Mouse (Mus musculus): ENCODE measurements around the gene Rps28. TPM values are rescaled to one million over a fixed set of nuclear protein-coding genes. Genes with fewer than 3 reads are reported as not detected.

The Rps28 gene
- 30.6 TPM for polyA plus RNA-seq (2014; fragmentation: Illumina TruSeq; extraction: RNeasy Lipid Tissue Mini Kit (QIAGEN cat#74804); ENCODE audit: low replicate concordance)

DNA sequence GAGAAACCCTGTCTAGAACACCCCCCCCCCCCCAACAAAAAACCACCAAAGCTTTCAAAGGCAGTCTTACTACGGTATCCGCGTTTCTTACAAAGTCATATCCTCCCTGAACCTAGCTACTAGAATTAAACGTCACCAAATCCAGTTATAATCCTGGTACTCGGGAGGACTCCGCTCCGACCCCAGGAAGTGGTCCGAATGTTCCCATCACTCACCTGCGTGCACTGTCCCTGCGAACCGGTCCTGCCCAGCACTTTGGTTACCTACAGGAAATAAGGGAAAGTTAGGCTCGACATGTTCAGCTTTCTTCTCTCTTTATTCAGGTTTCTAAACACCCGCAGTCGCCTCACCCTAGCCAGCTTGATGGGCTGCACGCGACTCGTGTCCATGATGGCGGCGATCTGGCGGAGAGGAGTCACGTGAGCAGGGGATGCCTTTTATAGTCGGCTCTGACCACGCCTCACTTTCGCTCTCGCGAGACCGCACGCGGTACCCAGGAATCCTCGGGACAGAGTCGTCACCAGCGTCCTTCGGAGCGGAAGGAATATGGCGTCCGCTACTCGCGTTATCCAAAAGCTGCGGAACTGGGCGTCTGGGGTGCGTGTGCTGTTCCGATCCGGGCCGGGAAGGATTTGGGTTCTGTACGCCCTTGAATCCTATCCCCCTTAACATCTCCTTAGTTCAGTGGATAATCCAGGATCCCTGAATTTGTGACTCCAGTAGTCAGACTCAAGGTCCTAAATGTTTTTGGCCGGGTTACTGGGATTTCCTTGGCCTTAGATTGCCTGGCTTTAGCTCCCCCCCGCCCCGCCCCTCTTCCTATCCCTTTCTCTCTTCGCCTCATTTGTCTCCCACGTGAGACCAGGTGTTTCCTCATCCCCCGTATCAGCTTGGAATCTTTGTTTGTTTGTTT lies at the start of gene Rps28, which contains the start of gene Ndufa7:
Gene Rps28 (minus strand): TSS at position 479 of the 913 bp plus-strand sequence.
Gene Ndufa7 (plus strand): TSS at position 489 of the 913 bp plus-strand sequence.

GRCm38 (mm10) chr17:33873537-33873936 lies 49.2 kb upstream of the Rps28 start, which contains the start of gene Gm7029:
Gm7029 (plus strand) TSS chr17:33873837.

GRCm38 (mm10) chr17:33842966-33843795 lies 18.8 kb upstream of the Rps28 start, which contains the start of gene Cd320:
Cd320 (plus strand) TSS chr17:33843091.

GRCm38 (mm10) chr17:33810334-33811141 lies 13.8 kb downstream of the Rps28 start, which contains the start of gene Kank3:
Kank3 (plus strand) TSS chr17:33810519.

GRCm38 (mm10) chr17:33781124-33781977 lies 43.0 kb downstream of the Rps28 start, which contains the start of gene Angptl4:
Angptl4 (minus strand) TSS chr17:33781830.

Other genes with a start within 250 kb of the Rps28 start
- gene Zfp414, start 195.5 kb downstream of the Rps28 start, polyA plus RNA-seq (2014; fragmentation: Illumina TruSeq; extraction: RNeasy Lipid Tissue Mini Kit (QIAGEN cat#74804); ENCODE audit: low replicate concordance), result 2.8 TPM
- gene Pram1, start 186.5 kb downstream of the Rps28 start, polyA plus RNA-seq (2014; fragmentation: Illumina TruSeq; extraction: RNeasy Lipid Tissue Mini Kit (QIAGEN cat#74804); ENCODE audit: low replicate concordance), result not detected
- gene Hnrnpm, start 137.7 kb downstream of the Rps28 start, polyA plus RNA-seq (2014; fragmentation: Illumina TruSeq; extraction: RNeasy Lipid Tissue Mini Kit (QIAGEN cat#74804); ENCODE audit: low replicate concordance), result 378 TPM
- gene March2, start 105.9 kb downstream of the Rps28 start, polyA plus RNA-seq (2014; fragmentation: Illumina TruSeq; extraction: RNeasy Lipid Tissue Mini Kit (QIAGEN cat#74804); ENCODE audit: low replicate concordance), result 10.5 TPM
- gene Rab11b, start 64.0 kb downstream of the Rps28 start, polyA plus RNA-seq (2014; fragmentation: Illumina TruSeq; extraction: RNeasy Lipid Tissue Mini Kit (QIAGEN cat#74804); ENCODE audit: low replicate concordance), result 16.2 TPM
- gene Angptl4, start 42.7 kb downstream of the Rps28 start, polyA plus RNA-seq (2014; fragmentation: Illumina TruSeq; extraction: RNeasy Lipid Tissue Mini Kit (QIAGEN cat#74804); ENCODE audit: low replicate concordance), result 0.67 TPM
- gene Kank3, start 14.0 kb downstream of the Rps28 start, polyA plus RNA-seq (2014; fragmentation: Illumina TruSeq; extraction: RNeasy Lipid Tissue Mini Kit (QIAGEN cat#74804); ENCODE audit: low replicate concordance), result 3.9 TPM
- 20.8 TPM for gene Ndufa7, start within 50 bp of the Rps28 start, polyA plus RNA-seq (2014; fragmentation: Illumina TruSeq; extraction: RNeasy Lipid Tissue Mini Kit (QIAGEN cat#74804); ENCODE audit: low replicate concordance)
- 0.85 TPM for gene Cd320, start 18.5 kb upstream of the Rps28 start, polyA plus RNA-seq (2014; fragmentation: Illumina TruSeq; extraction: RNeasy Lipid Tissue Mini Kit (QIAGEN cat#74804); ENCODE audit: low replicate concordance)
- not detected for gene Gm7029, start 49.3 kb upstream of the Rps28 start, polyA plus RNA-seq (2014; fragmentation: Illumina TruSeq; extraction: RNeasy Lipid Tissue Mini Kit (QIAGEN cat#74804); ENCODE audit: low replicate concordance)
- gene Kifc1, start 66.1 kb upstream of the Rps28 start, polyA plus RNA-seq (2014; fragmentation: Illumina TruSeq; extraction: RNeasy Lipid Tissue Mini Kit (QIAGEN cat#74804); ENCODE audit: low replicate concordance), result 2.4 TPM
- gene Platr17, start 80.6 kb upstream of the Rps28 start, polyA plus RNA-seq (2014; fragmentation: Illumina TruSeq; extraction: RNeasy Lipid Tissue Mini Kit (QIAGEN cat#74804); ENCODE audit: low replicate concordance), result not detected
- gene Daxx, start 84.9 kb upstream of the Rps28 start, polyA plus RNA-seq (2014; fragmentation: Illumina TruSeq; extraction: RNeasy Lipid Tissue Mini Kit (QIAGEN cat#74804); ENCODE audit: low replicate concordance), result 2.6 TPM
- gene Tapbp, start 91.3 kb upstream of the Rps28 start, polyA plus RNA-seq (2014; fragmentation: Illumina TruSeq; extraction: RNeasy Lipid Tissue Mini Kit (QIAGEN cat#74804); ENCODE audit: low replicate concordance), result 57.9 TPM
- gene Zbtb22, start 91.3 kb upstream of the Rps28 start, polyA plus RNA-seq (2014; fragmentation: Illumina TruSeq; extraction: RNeasy Lipid Tissue Mini Kit (QIAGEN cat#74804); ENCODE audit: low replicate concordance), result 0.78 TPM
- gene Rgl2, start 105.0 kb upstream of the Rps28 start, polyA plus RNA-seq (2014; fragmentation: Illumina TruSeq; extraction: RNeasy Lipid Tissue Mini Kit (QIAGEN cat#74804); ENCODE audit: low replicate concordance), result 2.2 TPM
- gene Pfdn6, start 115.8 kb upstream of the Rps28 start, polyA plus RNA-seq (2014; fragmentation: Illumina TruSeq; extraction: RNeasy Lipid Tissue Mini Kit (QIAGEN cat#74804); ENCODE audit: low replicate concordance), result 6.7 TPM
- 0.26 TPM for gene Wdr46, start 116.1 kb upstream of the Rps28 start, polyA plus RNA-seq (2014; fragmentation: Illumina TruSeq; extraction: RNeasy Lipid Tissue Mini Kit (QIAGEN cat#74804); ENCODE audit: low replicate concordance)
- gene B3galt4, start 126.9 kb upstream of the Rps28 start, polyA plus RNA-seq (2014; fragmentation: Illumina TruSeq; extraction: RNeasy Lipid Tissue Mini Kit (QIAGEN cat#74804); ENCODE audit: low replicate concordance), result not detected
- gene Vps52, start 131.2 kb upstream of the Rps28 start, polyA plus RNA-seq (2014; fragmentation: Illumina TruSeq; extraction: RNeasy Lipid Tissue Mini Kit (QIAGEN cat#74804); ENCODE audit: low replicate concordance), result 2.0 TPM
- 6.8 TPM for gene Rps18, start 131.4 kb upstream of the Rps28 start, polyA plus RNA-seq (2014; fragmentation: Illumina TruSeq; extraction: RNeasy Lipid Tissue Mini Kit (QIAGEN cat#74804); ENCODE audit: low replicate concordance)
- 431 TPM for gene H2-K1, start 175.8 kb upstream of the Rps28 start, polyA plus RNA-seq (2014; fragmentation: Illumina TruSeq; extraction: RNeasy Lipid Tissue Mini Kit (QIAGEN cat#74804); ENCODE audit: low replicate concordance)
- 0.74 TPM for gene Ring1, start 200.1 kb upstream of the Rps28 start, polyA plus RNA-seq (2014; fragmentation: Illumina TruSeq; extraction: RNeasy Lipid Tissue Mini Kit (QIAGEN cat#74804); ENCODE audit: low replicate concordance)
- not detected for gene H2-Ke6, start 203.5 kb upstream of the Rps28 start, polyA plus RNA-seq (2014; fragmentation: Illumina TruSeq; extraction: RNeasy Lipid Tissue Mini Kit (QIAGEN cat#74804); ENCODE audit: low replicate concordance)
- gene Slc39a7, start 207.1 kb upstream of the Rps28 start, polyA plus RNA-seq (2014; fragmentation: Illumina TruSeq; extraction: RNeasy Lipid Tissue Mini Kit (QIAGEN cat#74804); ENCODE audit: low replicate concordance), result 0.48 TPM
- 0.22 TPM for gene Rxrb, start 207.2 kb upstream of the Rps28 start, polyA plus RNA-seq (2014; fragmentation: Illumina TruSeq; extraction: RNeasy Lipid Tissue Mini Kit (QIAGEN cat#74804); ENCODE audit: low replicate concordance)
- gene Col11a2, start 214.9 kb upstream of the Rps28 start, polyA plus RNA-seq (2014; fragmentation: Illumina TruSeq; extraction: RNeasy Lipid Tissue Mini Kit (QIAGEN cat#74804); ENCODE audit: low replicate concordance), result not detected